Mouse (Mus musculus): ENCODE results near the gene Rad51c. TPM values are rescaled to one million over a fixed set of nuclear protein-coding genes. Genes with fewer than 3 reads are reported as not detected.

The Rad51c gene
- total and polyA plus RNA-seq, 3 experiments = 0.74 to 4.4 (median 3.8) TPM

DNA sequence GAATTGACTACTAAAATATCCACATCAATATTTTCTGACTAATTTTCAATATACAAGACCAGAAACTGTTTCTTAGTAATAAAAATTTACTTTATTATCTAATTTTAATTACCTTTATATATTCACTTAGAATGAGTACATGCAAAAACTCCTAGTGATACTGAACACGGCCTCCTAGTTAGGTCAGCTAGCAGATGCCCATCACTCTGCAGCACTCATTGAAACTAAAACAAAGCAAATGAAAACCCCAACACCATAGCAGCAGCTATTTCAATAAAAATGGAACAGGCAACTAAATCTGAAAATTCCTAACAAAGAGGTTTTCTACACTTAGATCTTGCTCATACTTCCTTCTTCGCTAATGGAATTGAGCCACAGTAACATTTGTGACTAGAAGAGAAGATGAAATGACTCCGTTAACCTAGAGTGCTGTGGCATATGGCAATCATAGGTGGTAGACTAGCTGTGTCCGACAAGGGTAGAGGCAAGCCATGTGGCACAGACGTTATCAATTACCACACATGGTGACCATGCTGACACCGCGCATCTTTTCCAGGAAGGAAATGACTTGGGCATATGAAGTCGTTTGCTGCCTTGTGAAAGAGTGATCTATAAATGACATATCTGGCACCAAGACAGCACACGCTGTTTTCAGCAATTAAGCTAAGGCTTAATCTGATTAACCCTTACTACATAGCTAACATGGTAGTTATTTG lies 36.7 kb downstream of the Rad51c start:
- no peaks in the 10 kb centered on the region for H3K9me3 ChIP-seq (replicated peaks)
- H3K4me1 ChIP-seq (ENCODE audit: insufficient read depth, low read depth, low read length) = peaks cover 3% of the 10 kb centered on the region; the same call in 1 of the 2 replicates
- DNase-seq (ENCODE audit: low spot score) (no peak), ATAC-seq (ENCODE audit: extremely low read depth, insufficient number of reproducible peaks, low FRiP score, poor library complexity, severe bottlenecking) (no peak)
- H3K27me3 ChIP-seq (ENCODE audit: insufficient read depth, low read length) = 0 out of 2 replicates have a peak, but pooled peaks cover 11% of the 10 kb centered on the region
- no peak overlapping the region for H3K4me3 ChIP-seq (ENCODE audit: low read depth, low read length)
- no peaks in the 10 kb centered on the region for H3K36me3 ChIP-seq (replicated peaks)
- TF ChIP-seq TAL1 (conservative IDR thresholded peaks at IDR 0.05; ENCODE audit: low read depth, low read length) (0 out of 2 replicates have a peak, but pooled peaks have one; percentile 13), CTCF (IDR thresholded peaks at IDR 0.05; ENCODE audit: low read depth, low read length) (no peak), GATA2 (IDR thresholded peaks at IDR 0.05; ENCODE audit: borderline replicate concordance, low read depth, low read length) (no peak), GATA1 (IDR thresholded peaks at IDR 0.05; ENCODE audit: borderline replicate concordance, low read length) (no peak)

DNA sequence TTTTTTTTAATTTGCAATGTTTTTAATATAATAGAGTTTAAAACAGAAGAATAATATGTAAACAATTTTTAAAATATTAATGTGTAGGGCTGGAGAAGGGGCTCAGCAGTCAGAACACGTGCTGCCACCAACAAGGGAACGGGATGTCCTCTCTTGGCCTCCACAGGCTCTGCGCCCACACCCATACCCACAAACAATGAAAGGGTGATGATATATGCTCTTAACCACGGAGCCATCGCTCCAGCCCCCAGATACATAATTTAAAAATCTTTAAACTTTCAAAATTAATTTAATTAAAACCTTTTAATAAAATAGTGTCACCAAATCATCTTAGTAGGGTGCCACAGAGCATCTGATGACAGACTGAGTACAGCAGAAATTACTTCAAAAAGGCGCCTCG lies 37.7 kb downstream of the Rad51c start:
- Histone ChIP-seq H3K4me3 (ENCODE audit: low read depth, low read length) (no peak overlapping the region), H3K36me3 (replicated peaks) (no peaks in the 10 kb centered on the region), H3K27me3 (ENCODE audit: insufficient read depth, low read length) (0 out of 2 replicates have a peak, but pooled peaks cover 7% of the 10 kb centered on the region), H3K4me1 (ENCODE audit: insufficient read depth, low read depth, low read length) (peaks cover 3% of the 10 kb centered on the region; the same call in 1 of the 2 replicates), H3K9me3 (replicated peaks) (no peaks in the 10 kb centered on the region)
- no peak for ATAC-seq (ENCODE audit: extremely low read depth, insufficient number of reproducible peaks, low FRiP score, poor library complexity, severe bottlenecking)
- DNase-seq (ENCODE audit: low spot score) = no peak
- TF ChIP-seq TAL1 (conservative IDR thresholded peaks at IDR 0.05; ENCODE audit: low read depth, low read length) = no peak
- no peak for TF ChIP-seq GATA2 (IDR thresholded peaks at IDR 0.05; ENCODE audit: borderline replicate concordance, low read depth, low read length)
- TF ChIP-seq CTCF (IDR thresholded peaks at IDR 0.05; ENCODE audit: low read depth, low read length) = no peak
- TF ChIP-seq POLR2AphosphoS5 (IDR thresholded peaks at IDR 0.05; ENCODE audit: insufficient replicate concordance, low read depth, low read length) = no peak
- TF ChIP-seq GATA1 (IDR thresholded peaks at IDR 0.05; ENCODE audit: borderline replicate concordance, low read length) = no peak

DNA sequence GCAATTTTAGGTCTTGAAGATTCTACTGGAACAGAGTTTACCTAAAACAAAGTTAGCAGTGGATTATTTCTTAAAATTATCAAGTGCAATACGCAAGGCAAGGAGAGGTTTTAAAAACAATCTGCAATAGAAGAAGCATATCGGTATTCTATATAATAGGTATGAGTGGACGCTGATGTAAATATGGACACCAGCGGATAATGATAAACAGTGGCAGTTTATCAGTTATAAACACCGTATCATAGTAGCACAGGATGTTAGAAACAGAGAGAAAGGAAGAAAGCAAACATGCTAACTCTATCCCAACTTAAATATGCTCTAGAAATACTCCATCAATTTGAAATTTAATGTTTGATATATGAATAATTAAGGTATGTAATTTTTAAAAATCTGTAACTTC lies 39.6 kb downstream of the Rad51c start:
- Histone ChIP-seq H3K4me1 (ENCODE audit: insufficient read depth, low read depth, low read length) (peaks cover 3% of the 10 kb centered on the region; the same call in 1 of the 2 replicates), H3K4me3 (ENCODE audit: low read depth, low read length) (no peak overlapping the region), H3K27me3 (ENCODE audit: insufficient read depth, low read length) (peaks cover 5% of the 10 kb centered on the region; the same call in 1 of the 2 replicates), H3K36me3 (replicated peaks) (no peaks in the 10 kb centered on the region), H3K9me3 (replicated peaks) (no peaks in the 10 kb centered on the region)
- no peak for TF ChIP-seq GATA2 (IDR thresholded peaks at IDR 0.05; ENCODE audit: borderline replicate concordance, low read depth, low read length)
- TF ChIP-seq POLR2AphosphoS5 (IDR thresholded peaks at IDR 0.05; ENCODE audit: insufficient replicate concordance, low read depth, low read length) = no peak
- no peak for TF ChIP-seq TAL1 (conservative IDR thresholded peaks at IDR 0.05; ENCODE audit: low read depth, low read length)
- no peak for TF ChIP-seq GATA1 (IDR thresholded peaks at IDR 0.05; ENCODE audit: borderline replicate concordance, low read length)
- TF ChIP-seq CTCF (IDR thresholded peaks at IDR 0.05; ENCODE audit: low read depth, low read length) = no peak
- ATAC-seq (ENCODE audit: extremely low read depth, insufficient number of reproducible peaks, low FRiP score, poor library complexity, severe bottlenecking) = no peak
- no peak for DNase-seq (ENCODE audit: low spot score)

DNA sequence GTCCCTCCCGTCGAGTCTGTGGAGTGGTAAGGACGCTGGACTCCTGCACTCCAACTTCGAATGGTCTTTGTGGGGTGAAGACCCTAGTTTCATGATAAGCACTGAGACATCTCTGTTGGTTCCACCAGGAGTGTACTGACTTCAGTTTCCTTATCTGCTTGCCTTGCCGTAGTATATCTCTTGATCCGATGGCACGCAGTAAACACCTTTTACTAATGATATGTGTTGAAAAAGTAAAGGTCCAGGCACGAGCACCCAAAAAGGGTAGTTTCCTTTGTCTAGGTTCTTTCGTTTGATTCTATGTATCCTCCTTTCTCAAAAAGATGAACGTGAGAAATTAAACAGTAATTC lies 45.5 kb downstream of the Rad51c start:
- Histone ChIP-seq H3K27me3 (ENCODE audit: insufficient read depth, low read length) (peaks cover 17% of the 10 kb centered on the region), H3K36me3 (replicated peaks) (no peaks in the 10 kb centered on the region), H3K9me3 (replicated peaks) (peaks cover 7% of the 10 kb centered on the region; the same call in 1 of the 2 replicates), H3K4me3 (ENCODE audit: low read depth, low read length) (no peak overlapping the region), H3K4me1 (ENCODE audit: insufficient read depth, low read depth, low read length) (no peaks in the 10 kb centered on the region)
- DNase-seq (ENCODE audit: low spot score) = no peak
- ATAC-seq (ENCODE audit: extremely low read depth, insufficient number of reproducible peaks, low FRiP score, poor library complexity, severe bottlenecking) = no peak
- TF ChIP-seq CTCF (IDR thresholded peaks at IDR 0.05; ENCODE audit: low read depth, low read length) (no peak), TAL1 (conservative IDR thresholded peaks at IDR 0.05; ENCODE audit: low read depth, low read length) (no peak), GATA1 (IDR thresholded peaks at IDR 0.05; ENCODE audit: borderline replicate concordance, low read length) (no peak), GATA2 (IDR thresholded peaks at IDR 0.05; ENCODE audit: borderline replicate concordance, low read depth, low read length) (no peak), POLR2AphosphoS5 (IDR thresholded peaks at IDR 0.05; ENCODE audit: insufficient replicate concordance, low read depth, low read length) (no peak)

GRCm38 (mm10) chr11:87358331-87359261 lies 46.2 kb downstream of the Rad51c start, which contains the start of gene Ppm1e:
Gene Ppm1e, minus strand, starts transcription at chr11:87359023.
- ATAC-seq (ENCODE audit: extremely low read depth, insufficient number of reproducible peaks, low FRiP score, poor library complexity, severe bottlenecking) = no peak
- DNase-seq (ENCODE audit: low spot score) = no peak
- no peak for TF ChIP-seq TAL1 (conservative IDR thresholded peaks at IDR 0.05; ENCODE audit: low read depth, low read length)
- no peak for TF ChIP-seq POLR2AphosphoS5 (IDR thresholded peaks at IDR 0.05; ENCODE audit: insufficient replicate concordance, low read depth, low read length)
- TF ChIP-seq GATA2 (IDR thresholded peaks at IDR 0.05; ENCODE audit: borderline replicate concordance, low read depth, low read length) = no peak
- no peak for TF ChIP-seq CTCF (IDR thresholded peaks at IDR 0.05; ENCODE audit: low read depth, low read length)
- no peak for TF ChIP-seq GATA1 (IDR thresholded peaks at IDR 0.05; ENCODE audit: borderline replicate concordance, low read length)

More at GRCm38 (mm10) chr11:87358331-87359261, 46.2 kb downstream of the Rad51c start, which contains the start of gene Ppm1e:
- H3K4me3 ChIP-seq (ENCODE audit: low read depth, low read length) = no peak within 1 kb of the TSS
- H3K9me3 ChIP-seq (replicated peaks) = peaks cover 7% of the 10 kb centered on the region; the same call in 1 of the 2 replicates
- H3K4me1 ChIP-seq (ENCODE audit: insufficient read depth, low read depth, low read length) = no peaks in the 10 kb centered on the region
- H3K36me3 ChIP-seq (replicated peaks) = no peaks in the 10 kb centered on the region
- H3K27me3 ChIP-seq (ENCODE audit: insufficient read depth, low read length) = peaks cover 18% of the 10 kb centered on the region
